Mouse (Mus musculus) layer of hippocampus, adult 2 months (tissue): ENCODE data around the gene Msi2. TPM values are rescaled to one million over a fixed set of nuclear protein-coding genes. Genes with fewer than 3 reads are reported as not detected.
A peak's percentile ranks its signal among the peaks of the same experiment; 100 is the strongest.

Experiments
- DNase-seq, 2 experiments: peaks; one replicate each; pipeline ENCODE4 v3.0.0; 2022; ENCODE audit warnings: low spot score in 2 of 2
- H3K27ac ChIP-seq: fragments of 200-600 bp; 2 replicates; pipeline ENCODE4 v1.8.1; 2022
- H3K4me3 ChIP-seq: fragments of 200-600 bp; 2 replicates; pipeline ENCODE4 v1.8.1; 2022; ENCODE audit warnings: mild to moderate bottlenecking
- CTCF ChIP-seq: fragments of 200-600 bp; conservative IDR thresholded peaks from 2 replicates; pipeline ENCODE4 v1.8.1; 2022; ENCODE audit warnings: antibody characterized with exemption, mild to moderate bottlenecking, moderate library complexity
- total RNA-seq, 2 experiments: library from RNA; stranded (reverse); gene quantifications; 2 replicates each; pipeline ENCODE4 v1.2.3; 2021

The Msi2 gene
- total RNA-seq, 2 experiments from 2014 or later: 103 to 114 TPM

GRCm38 (mm10) chr11:88703220-88703619, 15.1 kb downstream of the Msi2 start:
- no peak for TF ChIP-seq CTCF
- H3K27ac ChIP-seq: peak overlapping the region; percentile 53
- DNase-seq: no peak

GRCm38 (mm10) chr11:88701976-88702659, 16.2 kb downstream of the Msi2 start:
- TF ChIP-seq CTCF: no peak
- no peak overlapping the region for H3K4me3 ChIP-seq
- peak overlapping the region; percentile 53; the same call in 1 of the 2 replicates for H3K27ac ChIP-seq
- no peak for DNase-seq

More at GRCm38 (mm10) chr11:88703220-88703619, 15.1 kb downstream of the Msi2 start:
- H3K4me3 ChIP-seq: no peak overlapping the region

GRCm38 (mm10) chr11:88701020-88701419, 17.3 kb downstream of the Msi2 start:
- Histone ChIP-seq H3K27ac (no peak overlapping the region), H3K4me3 (no peak overlapping the region)
- TF ChIP-seq CTCF: no peak
- DNase-seq: no peak

GRCm38 (mm10) chr11:88700202-88700711, 18.1 kb downstream of the Msi2 start:
- no peak for TF ChIP-seq CTCF
- no peak overlapping the region for H3K27ac ChIP-seq
- H3K4me3 ChIP-seq: no peak overlapping the region
- DNase-seq: no peak

- no peak for DNase-seq
- Histone ChIP-seq H3K4me3 (no peak overlapping the region), H3K27ac (no peak overlapping the region)
- TF ChIP-seq CTCF: no peak
Observed at GRCm38 (mm10) chr11:88693905-88694893, 24.1 kb downstream of the Msi2 start.

GRCm38 (mm10) chr11:88693002-88693769, 25.1 kb downstream of the Msi2 start:
- no peak for DNase-seq
- no peak for TF ChIP-seq CTCF
- Histone ChIP-seq H3K4me3 (no peak overlapping the region), H3K27ac (no peak overlapping the region)

- TF ChIP-seq CTCF: no peak
Observed at GRCm38 (mm10) chr11:88692374-88692773, 25.9 kb downstream of the Msi2 start.

GRCm38 (mm10) chr11:88690556-88691287, 27.6 kb downstream of the Msi2 start:
- no peak for DNase-seq
- H3K4me3 ChIP-seq: no peak overlapping the region
- TF ChIP-seq CTCF: no peak
- peak overlapping the region; percentile 70 for H3K27ac ChIP-seq

More at GRCm38 (mm10) chr11:88692374-88692773, 25.9 kb downstream of the Msi2 start:
- no peak for DNase-seq
- no peak overlapping the region for H3K4me3 ChIP-seq
- no peak overlapping the region for H3K27ac ChIP-seq

- Histone ChIP-seq H3K4me3 (no peak overlapping the region), H3K27ac (peak overlapping the region; percentile 70)
- no peak for TF ChIP-seq CTCF
- DNase-seq: no peak
Observed at GRCm38 (mm10) chr11:88689831-88690459, 28.4 kb downstream of the Msi2 start.

- TF ChIP-seq CTCF: no peak
- no peak for DNase-seq
- Histone ChIP-seq H3K4me3 (no peak overlapping the region), H3K27ac (peak overlapping the region; percentile 70; the same call in 1 of the 2 replicates)
Observed at GRCm38 (mm10) chr11:88688644-88689043, 29.7 kb downstream of the Msi2 start.

GRCm38 (mm10) chr11:88687711-88688110, 30.6 kb downstream of the Msi2 start:
- Histone ChIP-seq H3K4me3 (no peak overlapping the region), H3K27ac (no peak overlapping the region)
- DNase-seq: no peak
- TF ChIP-seq CTCF: no peak

GRCm38 (mm10) chr11:88687010-88687409, 31.3 kb downstream of the Msi2 start:
- Histone ChIP-seq H3K27ac (no peak overlapping the region; the same call in 1 of the 2 replicates), H3K4me3 (no peak overlapping the region)
- no peak for TF ChIP-seq CTCF
- peak in 1 of 2 experiments; percentile 27 for DNase-seq
